Mouse (Mus musculus) CD4-positive, CD25-positive, alpha-beta regulatory T cell, adult 9 weeks (primary cell): Measurements from ENCODE around the gene Apom. TPM values are rescaled to one million over a fixed set of nuclear protein-coding genes. Genes with fewer than 3 reads are reported as not detected.

ENCODE experiments used
- polyA plus RNA-seq: library from polyadenylated mRNA; unstranded; fragments of 100-300 nt; shearing (Covaris generic); gene quantifications from one replicate; pipeline ENCODE4 v1.2.1, GENCODE M21; 2017

Gene Apom
- polyA plus RNA-seq: not detected

GRCm38 (mm10) chr17:35131500-35132173, at the start of gene Apom:
Apom (minus strand) TSS chr17:35132050.

GRCm38 (mm10) chr17:35175968-35176367, 44.1 kb upstream of the Apom start, which contains the start of gene Aif1:
Aif1 (minus strand) TSS chr17:35176068.

GRCm38 (mm10) chr17:35164568-35165450, 33.0 kb upstream of the Apom start, which contains the start of gene Prrc2a:
Prrc2a (minus strand) TSS chr17:35164897.

GRCm38 (mm10) chr17:35134801-35135590, 3.1 kb upstream of the Apom start, which contains the start of gene Bag6:
Bag6 (plus strand) TSS chr17:35135178.

DNA sequence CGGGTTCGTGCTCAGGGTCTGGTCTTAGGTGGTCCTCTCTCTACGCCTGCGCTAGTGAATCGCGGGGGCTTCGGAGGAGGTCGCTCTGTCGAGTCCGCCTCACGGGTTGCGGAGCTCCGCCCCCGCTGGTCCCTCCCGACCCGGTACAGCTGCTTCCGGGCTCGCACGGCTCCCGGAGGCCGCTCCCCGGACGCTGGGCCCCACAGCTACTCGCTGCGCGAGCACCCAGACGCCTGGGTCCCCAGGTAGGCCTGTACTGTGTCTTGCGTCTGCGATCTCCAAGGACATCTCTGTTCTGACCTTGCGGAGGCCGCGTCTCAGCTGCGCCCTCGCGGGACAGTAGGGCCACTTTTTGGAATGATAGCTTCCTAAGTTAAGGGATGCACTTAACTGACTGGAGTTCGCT, 5.6 kb downstream of the Apom start, which contains the start of gene D17H6S53E:
D17H6S53E (plus strand) TSS at position 168 of the 406 bp plus-strand sequence.

DNA sequence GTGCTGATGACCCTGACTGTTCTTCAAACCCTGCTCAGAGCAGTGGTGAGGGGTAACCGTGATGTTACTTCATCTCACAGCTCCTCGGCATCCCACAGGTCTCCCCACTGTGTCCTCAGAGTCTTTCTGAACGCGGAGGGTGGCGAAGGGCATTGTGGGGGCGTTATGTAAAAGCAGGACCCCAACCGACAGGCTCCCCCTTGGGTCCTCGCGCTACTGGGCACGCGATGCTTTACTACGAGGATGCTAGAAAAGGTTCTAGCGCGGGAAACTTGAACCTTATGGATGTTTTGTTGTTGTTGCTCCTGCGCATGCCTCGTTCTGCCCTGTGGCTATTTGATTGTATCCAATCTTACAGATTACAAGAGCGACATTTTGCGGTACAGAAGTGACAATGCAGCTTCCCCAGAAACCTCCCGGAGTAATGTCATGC, 10.0 kb downstream of the Apom start, which contains the start of gene Csnk2b:
Csnk2b (minus strand) TSS at position 183 of the 433 bp plus-strand sequence.

GRCm38 (mm10) chr17:35121143-35121799, 10.6 kb downstream of the Apom start, which contains the start of gene Gpank1:
Gpank1 (plus strand) TSS chr17:35121455.

DNA sequence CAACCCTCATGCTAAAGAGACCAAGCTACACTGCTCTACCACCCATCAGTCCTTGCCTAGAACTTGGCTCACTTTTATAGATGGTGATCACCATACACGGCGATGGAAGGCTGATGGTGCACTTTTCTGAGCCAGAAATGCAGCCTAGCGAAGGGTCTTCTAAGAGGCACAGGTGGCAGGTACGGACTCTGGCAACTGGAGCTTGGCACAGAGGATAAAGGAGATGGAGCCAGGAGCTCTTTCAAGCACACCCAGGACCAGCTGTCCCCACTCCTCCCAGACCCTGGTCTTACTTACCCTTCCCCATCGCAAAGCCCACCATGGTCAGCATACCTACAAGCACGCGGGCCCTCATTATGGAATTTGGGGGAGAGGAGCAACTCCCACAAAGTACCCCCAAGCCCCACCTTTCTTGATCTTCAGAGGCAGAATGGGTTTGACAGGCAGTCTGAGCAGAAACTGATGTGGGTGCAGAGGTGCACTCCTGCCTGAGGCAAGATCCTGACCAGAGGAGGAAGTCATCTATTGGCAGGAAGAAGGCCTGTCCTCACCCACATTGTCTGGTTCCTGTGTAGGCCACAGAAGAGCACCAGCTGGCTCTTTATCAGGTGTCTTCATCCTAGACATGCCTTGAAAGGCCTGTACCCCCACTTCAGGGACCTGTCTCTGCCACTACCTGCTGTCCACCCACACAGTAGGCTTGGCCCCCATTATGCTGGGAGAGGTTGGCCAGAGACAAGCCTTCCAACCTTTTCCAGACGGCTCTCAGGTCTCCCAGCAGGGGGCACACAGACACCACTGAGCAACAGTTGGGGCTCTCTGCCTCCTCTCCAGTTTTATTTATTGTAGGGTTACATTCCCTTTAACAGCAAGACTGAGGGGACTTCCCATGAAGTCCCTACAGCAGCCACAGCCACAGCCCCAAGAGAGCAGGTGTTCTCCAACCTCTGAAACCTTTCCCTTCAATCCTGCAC, 16.5 kb downstream of the Apom start, which contains the start of gene Ly6g5b:
Ly6g5b (minus strand) TSS at position 383 of the 974 bp plus-strand sequence.

GRCm38 (mm10) chr17:35108097-35108496, 23.8 kb downstream of the Apom start, which contains the start of gene Ly6g5c:
Ly6g5c (plus strand) TSS chr17:35108279.

DNA sequence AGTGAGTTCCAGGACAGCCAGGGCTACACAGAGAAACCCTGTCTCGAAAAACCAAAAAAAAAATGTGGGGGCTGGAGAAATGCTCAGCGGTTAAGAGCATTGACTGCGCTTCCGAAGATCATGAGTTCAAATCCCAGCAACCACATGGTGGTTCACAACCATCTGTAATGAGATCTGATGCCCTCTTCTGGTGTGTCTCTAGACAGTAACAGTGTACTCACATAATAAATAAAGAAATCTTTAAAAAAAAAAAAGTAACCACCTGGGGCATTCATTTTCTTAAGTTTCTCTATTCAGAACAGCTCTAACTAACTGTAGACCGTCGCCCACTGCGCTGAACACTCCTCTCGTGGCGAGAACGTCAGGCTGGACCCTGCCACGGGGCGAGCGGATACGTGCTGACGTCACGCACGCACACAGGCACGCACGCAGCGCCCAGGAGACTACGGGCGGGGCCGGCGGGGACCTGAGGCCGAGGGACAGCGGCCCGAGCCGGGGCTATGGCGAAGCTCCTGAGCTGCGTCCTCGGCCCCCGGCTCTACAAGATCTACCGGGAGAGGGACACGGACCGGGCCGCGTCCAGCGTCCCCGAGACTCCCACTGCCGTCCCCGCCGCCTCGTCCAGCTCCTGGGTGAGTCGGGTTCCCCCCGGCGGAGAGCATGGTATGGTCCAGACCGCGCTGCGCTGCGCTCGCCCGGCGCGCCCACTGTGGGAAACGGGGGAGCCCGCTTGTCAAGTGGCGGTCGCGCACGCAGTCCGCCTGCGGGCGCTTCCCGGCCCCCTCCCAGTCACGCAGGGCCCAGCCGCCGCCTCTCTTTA, 42.8 kb downstream of the Apom start, which contains the start of gene Abhd16a:
Abhd16a (plus strand) TSS at position 439 of the 820 bp plus-strand sequence.

DNA sequence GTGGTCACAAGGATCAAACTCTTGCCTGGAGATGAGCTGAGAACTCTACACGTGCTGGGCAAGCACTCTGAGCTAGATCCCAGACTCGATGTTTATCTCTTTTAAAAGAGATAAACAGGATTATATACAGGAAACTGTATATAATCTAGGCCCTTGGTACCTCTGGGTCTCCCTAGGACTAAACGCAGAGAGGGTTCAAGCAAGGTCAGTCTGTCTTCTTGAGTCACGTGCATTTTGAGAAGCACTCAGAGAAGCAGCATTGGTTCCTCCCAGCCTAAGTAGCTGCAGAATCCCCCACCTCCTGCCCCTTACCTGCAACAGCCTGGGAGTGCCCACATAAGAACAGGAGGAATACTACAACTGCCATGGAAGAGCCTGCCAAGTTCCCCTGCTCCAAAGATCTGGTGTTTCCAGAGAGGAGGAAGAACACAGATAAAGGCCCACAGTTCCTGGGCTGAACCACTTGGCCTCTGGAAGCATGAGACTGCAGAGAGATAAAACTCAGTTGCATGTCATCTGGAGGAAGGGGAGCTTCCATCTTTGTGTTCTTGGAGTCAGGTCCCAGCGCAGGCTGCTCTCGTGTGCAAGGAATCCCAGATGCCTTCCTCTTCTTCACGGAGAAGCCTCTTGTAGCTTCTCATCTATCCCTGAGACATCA, 46.5 kb downstream of the Apom start, which contains the start of gene Ly6g6f:
Ly6g6f (minus strand) TSS at position 403 of the 658 bp plus-strand sequence.

Other genes starting within 250 kb of the Apom start
- 3.0 TPM for gene C2, start 233.8 kb downstream of the Apom start, polyA plus RNA-seq
- 29.6 TPM for gene Ehmt2, start 233.6 kb downstream of the Apom start, polyA plus RNA-seq
- gene Slc44a4, start 217.6 kb downstream of the Apom start, polyA plus RNA-seq: not detected
- 107 TPM for gene Neu1, start 200.8 kb downstream of the Apom start, polyA plus RNA-seq
- gene Hspa1b, start 172.8 kb downstream of the Apom start, polyA plus RNA-seq: 1.3 TPM
- not detected for gene Gm20481, start 162.1 kb downstream of the Apom start, polyA plus RNA-seq
- gene Hspa1a, start 159.9 kb downstream of the Apom start, polyA plus RNA-seq: 0.56 TPM
- not detected for gene Hspa1l, start 159.3 kb downstream of the Apom start, polyA plus RNA-seq
- 38.4 TPM for gene Lsm2, start 150.2 kb downstream of the Apom start, polyA plus RNA-seq
- gene Vars, start 131.1 kb downstream of the Apom start, polyA plus RNA-seq: 124 TPM
- gene Vwa7, start 115.5 kb downstream of the Apom start, polyA plus RNA-seq: 0.17 TPM
- gene Sapcd1, start 104.0 kb downstream of the Apom start, polyA plus RNA-seq: 3.2 TPM
- gene Msh5, start 85.3 kb downstream of the Apom start, polyA plus RNA-seq: 2.7 TPM
- gene Clic1, start 82.1 kb downstream of the Apom start, polyA plus RNA-seq: 654 TPM
- gene Ddah2, start 73.0 kb downstream of the Apom start, polyA plus RNA-seq: 3.6 TPM
- gene Ly6g6c, start 66.7 kb downstream of the Apom start, polyA plus RNA-seq: not detected
- gene Mpig6b, start 65.9 kb downstream of the Apom start, polyA plus RNA-seq: not detected
- not detected for gene Ly6g6e, start 55.1 kb downstream of the Apom start, polyA plus RNA-seq
- gene Ly6g6d, start 54.0 kb downstream of the Apom start, polyA plus RNA-seq: not detected
- gene Ly6g6f, start 46.4 kb downstream of the Apom start, polyA plus RNA-seq: not detected
- 84.0 TPM for gene Abhd16a, start 42.8 kb downstream of the Apom start, polyA plus RNA-seq
- not detected for gene Ly6g5c, start 23.8 kb downstream of the Apom start, polyA plus RNA-seq
- gene Ly6g5b, start 16.6 kb downstream of the Apom start, polyA plus RNA-seq: 2.5 TPM
- 70.3 TPM for gene Gpank1, start 10.6 kb downstream of the Apom start, polyA plus RNA-seq
- gene Csnk2b, start 10.0 kb downstream of the Apom start, polyA plus RNA-seq: 338 TPM
- gene D17H6S53E, start 5.7 kb downstream of the Apom start, polyA plus RNA-seq: 4.3 TPM
- gene Bag6, start 3.1 kb upstream of the Apom start, polyA plus RNA-seq: 57.4 TPM
- 29.3 TPM for gene Prrc2a, start 32.8 kb upstream of the Apom start, polyA plus RNA-seq
- 5.1 TPM for gene Aif1, start 44.0 kb upstream of the Apom start, polyA plus RNA-seq
- gene Lst1, start 56.4 kb upstream of the Apom start, polyA plus RNA-seq: 11.8 TPM
- gene Ltb, start 62.4 kb upstream of the Apom start, polyA plus RNA-seq: 818 TPM
- gene Tnf, start 70.0 kb upstream of the Apom start, polyA plus RNA-seq: 55.3 TPM
- gene Lta, start 73.3 kb upstream of the Apom start, polyA plus RNA-seq: 130 TPM
- 1.2 TPM for gene Gm16181, start 88.8 kb upstream of the Apom start, polyA plus RNA-seq
- gene Atp6v1g2, start 101.6 kb upstream of the Apom start, polyA plus RNA-seq: 5.8 TPM
- gene Nfkbil1, start 103.7 kb upstream of the Apom start, polyA plus RNA-seq: 10.5 TPM
- 286 TPM for gene Ddx39b, start 109.7 kb upstream of the Apom start, polyA plus RNA-seq
- gene H2-D1, start 130.7 kb upstream of the Apom start, polyA plus RNA-seq: 5,181 TPM
- 0.15 TPM for gene H2-Q1, start 188.4 kb upstream of the Apom start, polyA plus RNA-seq
- gene H2-Q2, start 210.2 kb upstream of the Apom start, polyA plus RNA-seq: 20.2 TPM
- 45.7 TPM for gene H2-Q4, start 247.6 kb upstream of the Apom start, polyA plus RNA-seq